Mouse (Mus musculus): ENCODE measurements around the gene Tprn.

- TF ChIP-seq CTCF (IDR thresholded peaks at IDR 0.05; ENCODE audit: low read depth, low read length): 0 out of 2 replicates have a peak, but pooled peaks have one; percentile 12
- TF ChIP-seq POLR2A (IDR thresholded peaks at IDR 0.05; ENCODE audit: borderline replicate concordance, low read depth, low read length): no peak
These were observed 22.7 kb upstream of the Tprn start for GRCm38 (mm10) chr2:25239766-25240165.
